Mouse (Mus musculus): ENCODE measurements at regions not wholly inside any gene's neighbourhood (a gene's known extent, or its start where the extent isn't known, plus 50 kb on each side); places are given as distances from the start of the nearest gene placed in this dataset.

DNA sequence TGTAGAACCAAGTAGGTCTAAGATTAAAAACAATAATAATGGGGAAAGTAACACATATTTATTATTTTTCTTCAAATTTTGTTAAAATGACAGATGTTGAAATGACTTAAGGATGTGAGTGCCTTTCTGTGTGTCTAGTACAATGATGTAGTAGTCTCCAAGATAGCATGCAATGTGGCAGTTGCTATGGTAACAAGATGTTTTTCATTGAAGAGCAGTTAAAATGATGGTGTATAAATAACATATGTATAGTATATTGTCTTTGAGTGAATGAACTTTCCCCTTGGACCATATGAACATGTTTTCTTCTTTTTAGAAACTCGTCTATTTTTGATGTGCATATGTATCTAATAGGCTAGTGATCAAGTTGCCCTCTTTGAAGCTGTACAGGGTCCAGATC lies 1044.6 kb downstream of the Ttll7 start:
- no peak for TF ChIP-seq CTCF (IDR thresholded peaks at IDR 0.05; ENCODE audit: borderline replicate concordance, insufficient read depth, low read length)
- TF ChIP-seq POLR2A (IDR thresholded peaks at IDR 0.05; ENCODE audit: low read depth, low read length): no peak

Measured in embryonic fibroblast, embryonic 13.5 days (primary cell).